Mouse (Mus musculus) midbrain, embryonic 13.5 days (tissue): Measurements from ENCODE around the gene Cep295. TPM values are rescaled to one million over a fixed set of nuclear protein-coding genes. Genes with fewer than 3 reads are reported as not detected.

Source experiments
- ATAC-seq: fragments of 200-750 bp; cut with Nextera tagmentation; 2 replicates; pipeline ENCODE4 v1.8.0; 2017; ENCODE audit warnings: mild to moderate bottlenecking, moderate TSS enrichment, moderate library complexity
- H3K27ac ChIP-seq: fragments of 300-500 bp; sonication (generic); 2 replicates; pipeline ENCODE4 v1.5.1; 2015; ENCODE audit warnings: inconsistent platforms, mild to moderate bottlenecking, moderate library complexity
- H3K27me3 ChIP-seq: fragments of 300-500 bp; sonication (generic); 2 replicates; pipeline ENCODE4 v1.6.1; 2015; ENCODE audit warnings: mild to moderate bottlenecking, inconsistent platforms
- H3K36me3 ChIP-seq: fragments of 300-500 bp; sonication (generic); 2 replicates; pipeline ENCODE4 v1.6.1; 2015; ENCODE audit warnings: mild to moderate bottlenecking, inconsistent platforms
- H3K4me1 ChIP-seq: fragments of 300-500 bp; sonication (generic); replicated peaks from 2 replicates; pipeline ENCODE4 v1.6.1; 2015; ENCODE audit warnings: inconsistent platforms
- H3K4me2 ChIP-seq: fragments of 300-500 bp; sonication (generic); replicated peaks from 2 replicates; pipeline ENCODE4 v1.6.1; 2015; ENCODE audit warnings: moderate library complexity, mild to moderate bottlenecking, inconsistent platforms
- H3K4me3 ChIP-seq: fragments of 300-500 bp; sonication (generic); replicated peaks from 2 replicates; pipeline ENCODE4 v1.5.1; 2015; ENCODE audit warnings: mild to moderate bottlenecking, inconsistent platforms
- H3K9ac ChIP-seq: fragments of 300-500 bp; sonication (generic); replicated peaks from 2 replicates; pipeline ENCODE4 v1.6.1; 2015; ENCODE audit warnings: mild to moderate bottlenecking, inconsistent platforms
- H3K9me3 ChIP-seq: fragments of 300-500 bp; sonication (generic); 2 replicates; pipeline ENCODE4 v1.6.1; 2016; ENCODE audit warnings: mild to moderate bottlenecking, inconsistent platforms
- WGBS: fragments of 180-500 bp; shearing (Covaris S2); methylation state at CpG from one replicate; pipeline ENCODE4 v1.1.7; 2015; 5-methylcytosine and 5-hydroxymethylcytosine counted together
- microRNA-seq: library from miRNA; unstranded; fragments of <30 nt; microRNA quantifications from one replicate; pipeline ENCODE4, GENCODE M21; 2016
- polyA plus RNA-seq: library from polyadenylated mRNA; unstranded; fragments of >200 nt; fragmentation: Nextera tagmentation; extraction: Ambion mirVana; gene quantifications from 2 replicates; pipeline ENCODE4 v1.2.1, GENCODE M21; 2015

Gene Cep295
- polyA plus RNA-seq, 1 experiment from 2014 or later: 18.5 TPM

GRCm38 (mm10) chr9:15279649-15280490 lies 77.7 kb downstream of the Cep295 start, which contains the start of gene Med17:
Gene Med17, minus strand, starts transcription at chr9:15279931.
- H3K4me1 ChIP-seq: peaks cover 28% of the 10 kb centered on the region
- H3K36me3 ChIP-seq: peaks cover 19% of the 10 kb centered on the region
- H3K4me3 ChIP-seq: peak within 1 kb of the TSS; percentile 98
- H3K27me3 ChIP-seq: no peaks in the 10 kb centered on the region
- H3K27ac ChIP-seq: peak within 1 kb of the TSS; percentile 88
- peak within 1 kb of the TSS; percentile 99 for H3K9ac ChIP-seq
- H3K9me3 ChIP-seq: no peaks in the 10 kb centered on the region
- ATAC-seq: peak; percentile 98
- WGBS: 1% methylated on average over 57 of the region's 57 CpGs
- H3K4me2 ChIP-seq: peak within 1 kb of the TSS; percentile 87

- Histone ChIP-seq H3K36me3 (peaks cover 23% of the 10 kb centered on the region), H3K9ac (peak overlapping the region; percentile 99), H3K27me3 (no peaks in the 10 kb centered on the region), H3K27ac (peak overlapping the region; percentile 88), H3K4me3 (peak overlapping the region; percentile 98), H3K4me1 (peaks cover 28% of the 10 kb centered on the region), H3K4me2 (peak overlapping the region; percentile 87), H3K9me3 (no peaks in the 10 kb centered on the region)
- ATAC-seq: no peak
- WGBS: 10% methylated on average over 19 of the region's 19 CpGs
These were observed 78.4 kb downstream of the Cep295 start for GRCm38 (mm10) chr9:15279139-15279648.

GRCm38 (mm10) chr9:15278343-15278742 lies 79.2 kb downstream of the Cep295 start:
- Histone ChIP-seq H3K9me3 (no peaks in the 10 kb centered on the region), H3K4me1 (peaks cover 28% of the 10 kb centered on the region), H3K36me3 (peaks cover 31% of the 10 kb centered on the region), H3K4me2 (no peak overlapping the region; the same call in 1 of the 2 replicates), H3K9ac (0 out of 2 replicates have a peak overlapping the region, but pooled peaks have one; percentile 99), H3K27me3 (no peaks in the 10 kb centered on the region), H3K4me3 (peak overlapping the region; percentile 98), H3K27ac (no peak overlapping the region)
- no peak for ATAC-seq
- WGBS: 95% methylated on average over 3 of the region's 3 CpGs

- H3K36me3 ChIP-seq: peaks cover 46% of the 10 kb centered on the region
- H3K4me3 ChIP-seq: no peak overlapping the region
- WGBS: 94% methylated on average over 4 of the region's 4 CpGs
- H3K9ac ChIP-seq: no peak overlapping the region
- peaks cover 28% of the 10 kb centered on the region for H3K4me1 ChIP-seq
- H3K27me3 ChIP-seq: no peaks in the 10 kb centered on the region
- H3K27ac ChIP-seq: no peak overlapping the region
- no peaks in the 10 kb centered on the region for H3K9me3 ChIP-seq
- ATAC-seq: no peak
- no peak overlapping the region for H3K4me2 ChIP-seq
These were observed 80.7 kb downstream of the Cep295 start for GRCm38 (mm10) chr9:15276855-15277254.

GRCm38 (mm10) chr9:15273981-15274380 lies 83.6 kb downstream of the Cep295 start:
- WGBS: 89% methylated on average over 2 of the region's 2 CpGs
- no peak overlapping the region for H3K4me3 ChIP-seq
- H3K27me3 ChIP-seq: no peaks in the 10 kb centered on the region
- peaks cover 14% of the 10 kb centered on the region for H3K4me1 ChIP-seq
- H3K36me3 ChIP-seq: peaks cover 75% of the 10 kb centered on the region
- no peak overlapping the region for H3K27ac ChIP-seq
- ATAC-seq: no peak
- H3K9ac ChIP-seq: no peak overlapping the region
- H3K4me2 ChIP-seq: no peak overlapping the region
- no peaks in the 10 kb centered on the region for H3K9me3 ChIP-seq

Small RNA genes within 50 kb of the gene (microRNA-seq; reads per million reads assigned to microRNA genes)
- gene Gm49349 (not detected), gene mmu-mir-7650 (not detected)

Other genes starting within 250 kb of the Cep295 start
- not detected in 2 replicates for gene Hephl1, start 245.7 kb downstream of the Cep295 start, polyA plus RNA-seq
- 9.9 and 11.2 TPM in 2 replicates for gene Vstm5, start 118.7 kb downstream of the Cep295 start, polyA plus RNA-seq
- 34.8 and 38.5 TPM in 2 replicates for gene Med17, start 77.9 kb downstream of the Cep295 start, polyA plus RNA-seq
- 55.7 and 57.7 TPM in 2 replicates for gene Taf1d, start 51.6 kb downstream of the Cep295 start, polyA plus RNA-seq
- 12.7 and 13.4 TPM in 2 replicates for gene 4931406C07Rik, start 51.3 kb downstream of the Cep295 start, polyA plus RNA-seq
- 1.3 and 1.5 TPM in 2 replicates for gene Smco4, start 135.6 kb upstream of the Cep295 start, polyA plus RNA-seq